Mouse (Mus musculus) E14TG2a.4 (cell line): Measurements from ENCODE around the gene Fam53b.
"Not testable (repeated sequence)": the region's sequence is repeated elsewhere in the genome, so short reads cannot be mapped to it uniquely, and the experiment has no call there.

Experiments used
- H3K27me3 ChIP-seq: 2 replicates; pipeline ENCODE4 v1.6.1; 2014; ENCODE audit warnings: low read length, control low read depth; ENCODE audit not compliant: insufficient read depth
- H3K36me3 ChIP-seq: 2 replicates; pipeline ENCODE4 v1.6.1; 2014; ENCODE audit warnings: low read length, control low read depth; ENCODE audit not compliant: insufficient read depth
- H3K4me1 ChIP-seq: replicated peaks from 2 replicates; pipeline ENCODE4 v1.6.1; 2014; ENCODE audit warnings: low read depth, low read length, control low read depth
- H3K4me3 ChIP-seq: replicated peaks from 2 replicates; pipeline ENCODE4 v1.5.1; 2014; ENCODE audit warnings: mild to moderate bottlenecking, low read length
- H3K9me3 ChIP-seq: 2 replicates; pipeline ENCODE4 v1.6.1; 2014; ENCODE audit warnings: low read length, control low read depth
- CTCF ChIP-seq: conservative IDR thresholded peaks from 2 replicates; pipeline ENCODE4 v1.5.1; 2014; ENCODE audit warnings: low read length
- NANOG ChIP-seq: IDR thresholded peaks from 2 replicates; pipeline ENCODE4 v1.6.1; 2014; ENCODE audit warnings: borderline replicate concordance, low read length, mixed read lengths
- POU5F1 ChIP-seq: IDR thresholded peaks from 2 replicates; pipeline ENCODE4 v1.6.1; 2014; ENCODE audit warnings: low read length, borderline replicate concordance

Gene Fam53b

DNA sequence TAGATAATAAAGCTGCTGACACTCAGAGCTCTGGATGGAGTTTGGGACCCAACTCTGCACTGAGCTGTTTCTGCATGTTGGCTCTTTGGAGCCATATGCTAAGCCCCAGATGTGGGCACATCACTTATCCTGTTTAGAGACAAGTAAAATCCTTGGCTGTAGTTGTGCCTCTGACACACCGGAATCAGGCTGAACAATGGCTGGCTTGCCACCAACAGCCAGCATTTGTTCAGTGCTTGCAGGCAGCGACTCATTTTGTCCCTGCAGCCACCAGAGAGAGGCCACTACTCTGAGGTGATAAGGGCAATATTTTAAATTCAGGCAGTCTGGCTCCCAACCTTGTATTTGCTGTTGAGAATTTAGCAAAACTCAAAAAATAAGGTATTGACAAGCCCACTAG, 145.1 kb downstream of the Fam53b start:
- Histone ChIP-seq H3K27me3 (0 out of 2 replicates have a peak, but pooled peaks cover 12% of the 10 kb centered on the region), H3K36me3 (no peaks in the 10 kb centered on the region), H3K9me3 (no peaks in the 10 kb centered on the region), H3K4me3 (no peak overlapping the region), H3K4me1 (peaks cover 10% of the 10 kb centered on the region)
- TF ChIP-seq NANOG (no peak), CTCF (no peak), POU5F1 (no peak)

GRCm38 (mm10) chr7:132666516-132666915, 147.2 kb downstream of the Fam53b start:
- Histone ChIP-seq H3K9me3 (no peaks in the 10 kb centered on the region), H3K4me1 (no peaks in the 10 kb centered on the region)
- TF ChIP-seq NANOG (no peak), POU5F1 (no peak), CTCF (no peak)

GRCm38 (mm10) chr7:132665664-132666382, 147.9 kb downstream of the Fam53b start:
- H3K36me3 ChIP-seq: no peaks in the 10 kb centered on the region
- no peak for TF ChIP-seq POU5F1
- no peak for TF ChIP-seq CTCF
- TF ChIP-seq NANOG: no peak
- no peaks in the 10 kb centered on the region for H3K4me1 ChIP-seq
- no peak overlapping the region for H3K4me3 ChIP-seq
- no peaks in the 10 kb centered on the region for H3K9me3 ChIP-seq
- 0 out of 2 replicates have a peak, but pooled peaks cover 12% of the 10 kb centered on the region for H3K27me3 ChIP-seq

More at GRCm38 (mm10) chr7:132666516-132666915, 147.2 kb downstream of the Fam53b start:
- Histone ChIP-seq H3K4me3 (no peak overlapping the region), H3K36me3 (no peaks in the 10 kb centered on the region), H3K27me3 (0 out of 2 replicates have a peak, but pooled peaks cover 12% of the 10 kb centered on the region)

DNA sequence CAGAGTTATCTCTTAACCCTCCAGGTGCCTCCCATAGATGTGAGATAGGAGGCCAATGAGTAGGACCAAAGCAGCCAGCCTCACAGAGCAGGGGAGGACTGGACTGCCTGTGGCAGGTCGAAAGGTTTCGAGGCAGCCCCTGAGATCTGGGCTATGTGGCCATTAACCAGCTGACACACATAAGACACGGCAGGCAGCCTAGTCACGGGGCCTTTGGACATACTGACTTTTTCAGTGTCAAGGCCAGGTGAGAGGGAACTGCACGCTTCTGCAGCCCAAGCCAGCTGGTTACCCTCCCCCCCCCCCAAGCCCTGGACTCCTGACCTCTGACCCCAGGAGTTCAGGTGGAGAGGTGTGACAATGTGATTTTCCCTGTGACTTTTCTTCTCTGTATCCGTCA, 148.9 kb downstream of the Fam53b start:
- Histone ChIP-seq H3K27me3 (0 out of 2 replicates have a peak, but pooled peaks cover 12% of the 10 kb centered on the region), H3K9me3 (no peaks in the 10 kb centered on the region), H3K4me3 (no peak overlapping the region), H3K36me3 (no peaks in the 10 kb centered on the region), H3K4me1 (no peaks in the 10 kb centered on the region)
- TF ChIP-seq CTCF: no peak
- TF ChIP-seq POU5F1: no peak
- TF ChIP-seq NANOG: no peak

GRCm38 (mm10) chr7:132662831-132663230, 150.9 kb downstream of the Fam53b start:
- 0 out of 2 replicates have a peak, but pooled peaks cover 12% of the 10 kb centered on the region for H3K27me3 ChIP-seq
- H3K36me3 ChIP-seq, H3K9me3 ChIP-seq: not testable (repeated sequence)

More at GRCm38 (mm10) chr7:132662831-132663230, 150.9 kb downstream of the Fam53b start:
- peaks cover 19% of the 10 kb centered on the region for H3K4me1 ChIP-seq
- H3K4me3 ChIP-seq: not testable (repeated sequence)
